Mouse (Mus musculus) heart, adult 18-20 months (tissue): ENCODE results near the gene Vmn2r82. TPM values are rescaled to one million over a fixed set of nuclear protein-coding genes. Genes with fewer than 3 reads are reported as not detected.
A peak's percentile ranks its signal among the peaks of the same experiment; 100 is the strongest.
"Not testable (repeated sequence)": the region's sequence is repeated elsewhere in the genome, so short reads cannot be mapped to it uniquely, and the experiment has no call there.

Experiments
- DNase-seq, 2 experiments: peaks; one replicate each; pipeline ENCODE4 v3.0.0; 2021 to 2022; ENCODE audit warnings: mixed read lengths in 1 of 2
- long read RNA-seq, 2 experiments: library from polyadenylated mRNA; stranded (forward); transcript quantifications; one replicate each; pipeline ENCODE4 v2.0.0; 2021
- total RNA-seq, 2 experiments: library from RNA; stranded (reverse); gene quantifications; 2 replicates each; pipeline ENCODE4 v1.2.3; 2021

The Vmn2r82 gene
- total RNA-seq = not detected
- long read RNA-seq, experiment 1 = 0 reads
- long read RNA-seq, experiment 2 = 0 reads

GRCm38 (mm10) chr10:79356220-79356619, at the start of gene Vmn2r82:
Gene Vmn2r82 (plus strand): TSS chr10:79356520.
- not testable (repeated sequence) for DNase-seq

GRCm38 (mm10) chr10:79322033-79322736, 34.1 kb upstream of the Vmn2r82 start:
- not testable (repeated sequence) for DNase-seq

GRCm38 (mm10) chr10:79322737-79323086, 33.6 kb upstream of the Vmn2r82 start:
- no peak for DNase-seq

GRCm38 (mm10) chr10:79399946-79400700, 43.8 kb downstream of the Vmn2r82 start:
- DNase-seq = not testable (repeated sequence)

DNA sequence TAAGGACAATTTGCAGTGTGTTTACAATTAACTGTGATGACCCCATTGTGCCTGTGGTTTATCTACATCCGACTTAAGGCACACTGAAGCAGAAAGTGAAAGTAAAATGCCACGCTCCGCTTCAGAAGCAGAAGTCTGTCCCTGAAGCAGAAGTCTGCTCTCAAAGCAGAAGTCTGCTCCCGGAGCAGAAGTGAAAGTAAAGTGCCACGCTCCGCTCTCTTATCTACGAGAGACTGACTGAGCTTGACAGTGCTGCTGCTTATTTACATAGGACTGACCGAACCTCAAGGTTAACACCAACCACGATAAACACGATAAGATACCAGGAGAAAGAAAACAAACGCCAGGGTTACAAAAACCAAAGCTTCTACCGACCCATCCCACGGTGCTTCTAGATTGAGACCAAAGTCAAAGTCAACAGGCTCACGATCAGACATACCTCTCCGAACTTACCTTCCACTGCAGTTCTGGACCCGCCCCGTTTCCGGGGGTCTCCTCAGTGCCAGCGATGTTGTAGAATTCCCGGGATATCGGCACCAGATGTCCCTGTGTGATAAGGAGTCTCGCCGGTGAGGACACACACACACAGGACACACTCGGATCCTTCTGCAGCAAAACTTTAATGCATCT, 60.9 kb downstream of the Vmn2r82 start:
- peak; percentile 9 to 53 for DNase-seq

DNA sequence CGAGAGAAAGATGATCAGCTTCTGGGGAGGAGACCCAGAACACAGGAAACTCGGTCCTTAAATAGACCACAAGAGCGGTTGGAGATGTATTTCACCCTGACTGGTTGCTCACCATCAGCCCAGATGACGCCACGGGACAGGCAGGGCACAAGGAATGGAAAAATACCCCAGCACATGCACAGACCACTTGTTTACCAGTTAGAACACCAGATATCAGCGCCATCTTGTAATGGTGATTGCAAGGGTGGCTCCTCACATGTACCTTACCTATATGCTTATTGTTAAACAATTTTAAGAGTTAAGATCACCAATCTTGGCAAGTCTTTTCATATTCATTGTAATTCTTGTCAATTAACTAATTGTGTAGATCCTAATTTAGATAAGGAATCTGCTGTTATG, 61.5 kb downstream of the Vmn2r82 start:
- DNase-seq = not testable (repeated sequence)

DNA sequence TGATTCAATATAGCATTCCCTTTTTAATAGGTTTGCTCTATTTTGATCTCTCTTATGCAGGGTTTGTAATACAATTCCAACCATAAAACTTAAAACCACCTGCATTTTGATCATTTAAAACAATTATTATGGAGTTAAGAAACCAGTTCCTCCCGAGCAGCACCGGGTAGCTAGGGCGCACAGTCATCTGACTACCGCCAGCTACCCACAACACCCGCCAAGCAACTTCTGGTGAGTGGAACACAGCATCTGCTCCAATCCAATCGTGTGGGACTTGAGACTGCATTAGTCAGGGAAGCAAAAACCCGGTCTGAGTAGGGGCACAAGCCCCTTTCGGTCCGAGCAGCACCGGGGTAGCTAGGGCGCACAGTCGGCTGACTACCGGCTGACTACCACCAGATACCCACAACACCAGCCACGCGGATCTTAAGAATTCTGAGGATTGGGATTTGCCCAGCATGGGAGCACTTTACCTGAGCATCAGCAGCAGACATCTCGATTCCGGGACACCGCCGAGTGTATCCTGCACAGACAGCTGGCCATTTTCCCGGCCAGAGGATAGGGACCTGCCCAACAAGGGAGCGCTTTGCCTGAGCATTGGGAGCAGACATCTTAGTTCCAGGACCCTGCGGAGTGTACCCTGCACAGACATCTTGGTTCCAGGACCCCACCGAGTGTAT, 79.0 kb downstream of the Vmn2r82 start:
- DNase-seq = not testable (repeated sequence)

Other genes starting within 250 kb of the Vmn2r82 start
- not detected for gene Vmn2r80, start 207.8 kb upstream of the Vmn2r82 start, total RNA-seq
- gene Vmn2r81, start 108.8 kb upstream of the Vmn2r82 start, total RNA-seq = not detected
- gene Vmn2r83, start 112.2 kb downstream of the Vmn2r82 start, total RNA-seq = not detected
- 1 to 10 TPM; 4.1 to 4.8 TPM for gene Plpp2, start 177.3 kb downstream of the Vmn2r82 start, total RNA-seq
- 10 to 100 TPM; 14.4 to 19.0 TPM for gene Mier2, start 198.7 kb downstream of the Vmn2r82 start, total RNA-seq
- gene Theg, start 230.8 kb downstream of the Vmn2r82 start, total RNA-seq = not detected